Mouse (Mus musculus): ENCODE results near the gene Chst4. TPM values are rescaled to one million over a fixed set of nuclear protein-coding genes. Genes with fewer than 3 reads are reported as not detected.
"Not testable (repeated sequence)": the region's sequence is repeated elsewhere in the genome, so short reads cannot be mapped to it uniquely, and the experiment has no call there.

The Chst4 gene
- not detected in 2 replicates for total RNA-seq (2017)

DNA sequence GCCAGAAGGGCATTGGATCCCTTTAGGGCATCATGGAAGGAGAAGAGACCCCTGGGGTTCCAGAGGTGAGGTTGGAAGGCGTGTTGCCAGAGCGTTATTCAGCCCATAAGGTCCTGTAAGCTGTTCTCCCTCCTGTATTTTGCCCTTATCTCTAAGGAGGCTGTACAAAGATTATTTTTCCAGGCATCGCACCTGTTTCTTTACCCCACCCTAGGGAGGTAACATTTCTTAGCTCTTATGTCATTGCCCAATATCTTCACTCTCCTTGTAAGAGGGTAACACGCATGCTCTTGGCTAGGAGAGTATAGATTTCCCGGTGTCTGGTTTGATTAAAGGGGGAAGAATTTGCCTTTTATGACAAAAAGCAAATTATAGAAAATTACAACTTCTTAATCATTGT is at the start of gene Chst4:
TSS of gene Chst4 (minus strand) at position 82 of the 400 bp plus-strand sequence.
- no peak for ATAC-seq (replicated peaks in 1 of 2; ENCODE audit: insufficient read depth in 1 of 2, low FRiP score in 2 of 2, low TSS enrichment in 1 of 2, low read depth in 1 of 2, poor library complexity in 2 of 2, severe bottlenecking in 2 of 2)

DNA sequence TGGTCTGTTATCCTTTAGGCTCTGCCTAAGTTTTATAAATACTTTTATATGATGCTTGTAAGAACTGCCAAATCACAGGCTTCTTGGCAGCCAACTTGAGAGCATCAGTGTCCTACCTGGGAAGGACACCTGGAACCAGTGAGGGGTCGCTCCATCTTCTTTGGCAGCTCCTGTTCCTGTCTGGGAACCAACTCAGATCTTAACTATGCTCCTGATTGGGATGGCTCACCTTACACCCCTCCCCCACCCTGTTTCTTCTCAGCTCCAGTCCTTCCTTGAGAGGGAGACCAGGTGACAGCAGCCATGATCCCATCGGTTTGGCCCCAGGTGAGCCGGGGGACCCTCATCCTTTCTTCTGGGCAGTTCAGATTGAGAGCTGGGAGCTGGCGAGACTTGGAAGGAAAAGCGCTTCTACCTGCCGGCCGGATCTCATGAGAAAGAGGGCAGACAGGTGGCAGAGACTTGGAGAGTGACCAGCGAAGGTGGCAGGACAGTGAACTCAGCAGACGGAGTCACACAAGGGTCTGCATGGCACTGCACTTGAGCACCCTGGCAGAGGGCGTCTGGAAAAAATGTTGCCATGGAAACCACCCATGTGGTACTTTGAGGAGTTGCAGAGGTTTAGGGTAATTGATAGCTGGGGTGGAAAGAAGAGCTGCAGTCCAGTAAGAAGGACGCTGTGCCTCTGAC is 43.0 kb upstream of the Chst4 start:
- ATAC-seq (replicated peaks in 1 of 2; ENCODE audit: insufficient read depth in 1 of 2, low FRiP score in 2 of 2, low TSS enrichment in 1 of 2, low read depth in 1 of 2, poor library complexity in 2 of 2, severe bottlenecking in 2 of 2): no peak

DNA sequence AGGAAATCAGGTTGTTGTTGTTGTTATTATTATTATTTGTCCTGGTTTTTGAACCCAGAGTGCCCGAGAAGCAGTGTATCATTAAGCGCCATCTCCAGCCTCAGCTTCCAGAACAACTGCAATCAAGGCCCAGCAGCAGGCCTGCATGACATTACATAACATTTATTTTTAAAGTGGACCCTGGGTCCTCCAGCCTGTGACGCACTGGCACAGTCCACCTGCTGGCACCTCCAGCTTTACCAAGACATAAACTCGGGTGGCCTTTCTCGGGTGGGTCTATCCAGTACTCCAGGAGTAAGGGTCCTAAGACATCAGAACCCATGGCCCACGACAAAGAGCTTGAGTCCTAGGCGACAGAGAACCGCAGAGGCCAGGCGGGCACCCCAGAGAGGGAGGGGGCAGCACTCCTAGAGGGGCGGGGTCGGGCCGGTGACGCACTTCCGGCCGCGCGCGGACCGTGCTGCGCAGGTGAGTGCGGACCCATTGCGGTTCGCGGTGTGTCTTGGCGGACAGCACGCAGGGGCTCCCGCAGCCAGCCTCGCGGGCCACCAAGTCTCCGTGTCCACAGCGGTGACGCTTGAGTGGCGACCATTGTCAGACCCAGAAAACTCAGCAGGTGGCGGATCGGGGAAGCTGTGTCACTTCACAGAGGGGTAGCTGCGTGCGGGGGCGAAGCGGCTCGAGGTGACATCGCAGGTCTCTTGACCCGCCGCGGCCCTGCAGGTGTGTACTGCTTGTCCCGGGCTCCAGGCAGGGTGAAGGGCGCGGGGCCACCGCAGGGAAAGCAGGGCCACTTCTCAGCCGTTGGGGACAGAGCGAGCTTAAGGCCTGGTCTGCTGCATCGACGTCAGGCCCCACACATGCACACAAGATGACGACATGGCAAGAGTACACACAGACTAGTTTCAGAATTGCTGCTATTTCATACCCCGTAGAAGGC is 40.0 kb upstream of the Chst4 start, which contains the start of gene Zfp612:
TSS of gene Zfp612 (plus strand) at position 465 of the 940 bp plus-strand sequence.
- ATAC-seq (replicated peaks in 1 of 2; ENCODE audit: insufficient read depth in 1 of 2, low FRiP score in 2 of 2, low TSS enrichment in 1 of 2, low read depth in 1 of 2, poor library complexity in 2 of 2, severe bottlenecking in 2 of 2): peak; percentile 64 to 82

DNA sequence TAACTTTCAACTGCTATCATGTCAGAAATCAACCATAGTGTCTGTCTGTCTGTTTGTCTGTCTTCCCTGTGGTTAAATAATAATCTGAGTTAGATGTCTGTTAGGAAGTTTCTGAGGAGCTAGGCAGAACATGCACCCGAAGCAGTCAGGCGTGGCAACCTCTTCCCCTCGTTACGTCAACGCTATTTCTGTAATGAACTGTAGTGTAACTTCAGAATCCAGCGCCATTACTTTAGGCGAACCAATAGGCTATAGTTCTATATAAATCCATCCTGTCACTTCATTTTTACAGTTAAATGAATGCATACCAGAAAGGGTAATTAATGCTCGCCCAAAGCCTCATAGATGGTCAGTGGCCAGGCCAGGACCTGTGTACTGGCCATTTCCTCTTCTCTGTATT is 35.0 kb upstream of the Chst4 start:
- ATAC-seq (replicated peaks in 1 of 2; ENCODE audit: insufficient read depth in 1 of 2, low FRiP score in 2 of 2, low TSS enrichment in 1 of 2, low read depth in 1 of 2, poor library complexity in 2 of 2, severe bottlenecking in 2 of 2): no peak

DNA sequence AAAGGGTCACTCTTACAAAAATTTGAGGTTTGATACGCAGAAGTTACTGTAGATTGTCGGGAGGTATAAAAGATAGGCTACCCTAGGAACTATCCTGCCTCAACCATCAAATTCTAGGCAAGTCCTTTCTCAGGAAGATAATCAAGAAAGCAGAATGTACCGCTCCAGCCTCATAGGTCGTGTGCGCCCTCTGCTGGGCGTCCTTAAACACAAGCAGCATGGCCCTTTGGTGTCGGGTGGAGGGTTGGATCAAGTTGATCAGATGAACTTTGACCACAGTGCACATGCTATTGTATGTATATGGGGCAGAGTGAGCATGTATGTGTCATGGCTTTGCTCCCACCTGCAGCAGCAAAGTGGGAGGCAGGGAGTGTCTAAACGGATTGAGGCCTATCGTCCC is 32.1 kb upstream of the Chst4 start:
- ATAC-seq (replicated peaks in 1 of 2; ENCODE audit: insufficient read depth in 1 of 2, low FRiP score in 2 of 2, low TSS enrichment in 1 of 2, low read depth in 1 of 2, poor library complexity in 2 of 2, severe bottlenecking in 2 of 2): peak; percentile 80 to 81

DNA sequence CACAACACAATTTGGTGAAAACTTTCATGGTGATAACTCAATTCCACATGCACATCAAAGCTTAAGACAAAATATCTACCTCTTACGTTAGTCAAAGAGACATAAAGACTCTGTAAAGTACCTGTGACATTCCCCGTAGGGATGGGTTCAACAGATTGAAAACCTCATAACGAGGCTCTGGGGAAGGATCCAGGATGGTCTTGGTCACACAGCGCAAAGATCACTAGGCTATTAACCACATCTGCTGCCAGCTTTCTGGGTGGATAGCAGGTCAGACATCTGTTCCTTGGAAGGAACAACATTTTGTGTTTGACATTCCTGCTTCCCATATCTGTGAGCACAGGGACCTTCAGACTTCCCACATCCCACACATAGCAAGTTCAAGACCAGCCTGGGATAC is 30.2 kb upstream of the Chst4 start:
- no peak for ATAC-seq (replicated peaks in 1 of 2; ENCODE audit: insufficient read depth in 1 of 2, low FRiP score in 2 of 2, low TSS enrichment in 1 of 2, low read depth in 1 of 2, poor library complexity in 2 of 2, severe bottlenecking in 2 of 2)

DNA sequence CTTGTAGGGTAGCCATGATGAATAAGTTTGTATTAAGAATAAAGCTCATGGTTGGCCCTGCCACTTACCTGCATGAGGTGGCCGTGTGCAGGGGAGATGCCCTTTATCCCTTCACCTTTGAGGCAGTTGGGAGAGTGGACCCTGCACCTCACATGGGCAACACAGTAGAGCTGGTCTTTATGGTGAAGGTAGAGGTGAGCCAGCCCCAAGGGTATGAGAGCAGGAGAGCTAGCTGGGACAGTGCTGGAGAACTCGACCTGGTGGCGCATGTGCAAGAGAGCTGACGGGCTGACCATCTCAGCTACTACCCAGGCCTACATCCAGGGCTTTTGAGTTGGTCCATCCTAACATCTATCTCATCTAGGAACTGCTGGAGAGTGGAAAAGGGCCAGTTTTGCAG is 26.1 kb upstream of the Chst4 start:
- no peak for ATAC-seq (replicated peaks in 1 of 2; ENCODE audit: insufficient read depth in 1 of 2, low FRiP score in 2 of 2, low TSS enrichment in 1 of 2, low read depth in 1 of 2, poor library complexity in 2 of 2, severe bottlenecking in 2 of 2)

DNA sequence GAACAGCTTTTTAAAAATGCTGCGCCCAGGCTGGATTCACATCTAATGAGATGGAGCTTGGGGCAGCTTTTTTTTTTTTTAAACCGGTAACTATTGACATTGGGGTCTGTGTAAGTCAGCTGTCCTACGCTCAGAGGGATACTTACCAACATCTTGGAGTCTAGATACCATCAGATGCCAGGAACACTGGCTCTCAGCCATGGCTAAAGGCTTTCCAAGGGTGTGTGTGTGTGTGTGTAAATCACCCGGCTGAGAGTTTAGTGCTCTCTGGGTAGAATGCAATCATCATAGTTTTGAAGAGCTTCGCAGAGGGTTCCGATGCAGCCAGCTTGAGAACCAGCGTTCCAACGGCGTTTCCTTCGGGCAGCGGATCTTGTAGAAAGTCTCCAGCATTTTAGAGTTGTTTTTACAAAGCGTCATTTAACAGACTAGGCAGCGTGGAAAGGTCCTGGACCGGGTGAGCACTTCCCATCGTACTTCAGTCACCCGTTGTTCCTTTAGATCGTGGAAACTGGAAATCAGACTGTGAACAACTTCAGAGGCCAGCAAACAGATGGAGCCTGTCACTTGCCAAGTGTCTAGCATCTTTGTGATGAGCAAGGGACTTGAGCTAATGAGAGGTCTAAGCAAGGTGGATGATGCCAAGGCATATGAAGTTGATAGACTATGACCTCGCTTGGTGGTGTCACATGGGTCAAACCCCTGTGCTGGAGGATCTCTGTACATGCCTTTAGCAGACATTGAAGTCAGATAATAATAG is 25.2 kb upstream of the Chst4 start:
- no peak for ATAC-seq (replicated peaks in 1 of 2; ENCODE audit: insufficient read depth in 1 of 2, low FRiP score in 2 of 2, low TSS enrichment in 1 of 2, low read depth in 1 of 2, poor library complexity in 2 of 2, severe bottlenecking in 2 of 2)

DNA sequence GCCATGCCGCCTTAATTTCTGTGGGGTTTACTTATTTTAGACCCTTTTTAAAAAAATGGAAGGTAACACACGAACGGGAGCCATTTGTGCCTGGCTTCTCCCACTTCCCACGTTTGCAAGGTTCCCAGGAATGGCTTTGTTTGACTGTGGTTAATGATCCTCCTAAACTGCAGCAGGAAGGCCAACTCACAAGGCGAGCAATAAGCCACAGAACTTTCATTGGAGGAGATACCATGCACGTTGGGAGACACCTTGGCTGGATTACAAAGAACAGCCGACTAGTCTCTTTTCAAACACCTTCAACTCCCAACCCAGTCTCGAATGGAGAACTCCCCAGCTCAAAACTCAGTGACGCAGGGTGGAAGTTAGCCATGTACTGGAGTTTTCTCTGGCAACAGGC is 24.6 kb upstream of the Chst4 start:
- ATAC-seq (replicated peaks in 1 of 2; ENCODE audit: insufficient read depth in 1 of 2, low FRiP score in 2 of 2, low TSS enrichment in 1 of 2, low read depth in 1 of 2, poor library complexity in 2 of 2, severe bottlenecking in 2 of 2): no peak

DNA sequence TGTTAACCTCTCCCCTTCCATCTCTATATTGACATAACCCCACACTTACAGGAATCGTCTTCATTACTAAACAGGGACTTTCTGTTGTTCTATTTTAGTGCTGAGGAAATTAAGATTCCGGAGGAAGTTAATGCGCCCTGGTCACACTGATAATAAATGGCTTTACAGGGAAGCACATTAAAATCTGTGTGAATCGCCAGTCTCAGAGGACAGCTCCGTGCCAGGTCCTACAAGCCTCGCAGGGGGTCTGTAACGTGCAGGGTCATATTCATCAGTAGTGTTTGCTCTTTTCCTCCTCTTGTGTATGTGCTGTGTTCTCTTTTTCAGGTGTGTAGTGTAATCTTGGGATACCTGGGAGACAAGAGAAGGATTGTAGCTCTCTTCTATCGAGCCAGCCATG is 18.7 kb upstream of the Chst4 start:
- ATAC-seq (replicated peaks in 1 of 2; ENCODE audit: insufficient read depth in 1 of 2, low FRiP score in 2 of 2, low TSS enrichment in 1 of 2, low read depth in 1 of 2, poor library complexity in 2 of 2, severe bottlenecking in 2 of 2): no peak

DNA sequence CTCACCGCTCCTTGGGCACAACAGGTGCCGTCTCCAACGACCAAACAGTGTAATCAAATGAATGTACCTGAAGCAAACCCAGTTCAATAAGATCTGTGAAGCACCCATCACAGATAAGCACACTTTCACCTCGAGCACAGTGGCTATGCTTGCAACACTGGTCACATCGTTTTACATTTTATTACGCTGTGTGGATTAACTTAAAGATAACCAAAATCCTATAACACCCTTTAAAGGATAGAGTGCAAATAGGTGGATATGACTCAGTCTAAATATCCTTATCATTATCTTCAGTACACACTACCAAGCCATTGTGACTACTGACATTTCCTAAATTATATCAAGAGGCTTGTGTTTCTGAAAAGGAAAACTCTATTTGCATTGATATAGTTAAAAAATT is 11.7 kb upstream of the Chst4 start:
- ATAC-seq (replicated peaks in 1 of 2; ENCODE audit: insufficient read depth in 1 of 2, low FRiP score in 2 of 2, low TSS enrichment in 1 of 2, low read depth in 1 of 2, poor library complexity in 2 of 2, severe bottlenecking in 2 of 2): no peak

DNA sequence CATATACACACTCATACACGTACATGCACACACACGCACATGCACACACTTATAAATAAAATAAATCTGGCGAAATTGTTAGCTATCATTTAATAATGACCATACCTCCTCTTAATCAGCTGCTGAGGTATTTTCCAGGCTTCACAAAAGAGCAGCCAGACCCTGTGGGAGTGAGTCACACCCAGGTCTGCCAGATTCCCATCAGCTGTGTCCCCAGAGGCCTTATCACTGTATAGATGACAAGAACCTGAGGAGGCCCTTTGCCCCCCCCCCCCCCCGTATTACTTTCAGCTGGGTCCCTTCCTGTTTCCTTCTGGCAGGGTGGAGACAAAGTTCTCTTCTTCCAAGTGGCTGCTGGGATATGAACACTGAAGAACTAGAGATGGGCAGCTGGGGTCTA is 969 bp upstream of the Chst4 start:
- no peak for ATAC-seq (replicated peaks in 1 of 2; ENCODE audit: insufficient read depth in 1 of 2, low FRiP score in 2 of 2, low TSS enrichment in 1 of 2, low read depth in 1 of 2, poor library complexity in 2 of 2, severe bottlenecking in 2 of 2)

DNA sequence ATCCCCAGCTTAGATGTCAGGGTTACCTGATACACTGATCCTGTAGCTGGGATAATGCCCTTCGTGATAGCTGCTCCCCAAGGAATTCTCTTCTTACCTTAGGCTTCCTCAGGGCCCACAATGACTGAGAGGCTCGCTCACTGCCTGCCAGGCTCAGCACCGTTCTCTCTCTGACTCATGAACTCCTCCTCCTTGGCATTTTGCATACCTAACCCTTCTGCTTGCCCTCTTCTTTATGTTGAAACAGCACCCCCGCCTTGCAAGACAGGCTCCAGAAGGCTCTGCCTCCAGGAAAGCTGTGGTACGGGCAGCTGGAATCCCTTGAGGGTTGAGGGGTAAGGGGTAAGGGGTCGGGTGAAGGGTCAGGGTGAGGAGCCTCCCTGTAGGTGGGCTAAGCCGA is 324 bp downstream of the Chst4 start:
- no peak for ATAC-seq (replicated peaks in 1 of 2; ENCODE audit: insufficient read depth in 1 of 2, low FRiP score in 2 of 2, low TSS enrichment in 1 of 2, low read depth in 1 of 2, poor library complexity in 2 of 2, severe bottlenecking in 2 of 2)

DNA sequence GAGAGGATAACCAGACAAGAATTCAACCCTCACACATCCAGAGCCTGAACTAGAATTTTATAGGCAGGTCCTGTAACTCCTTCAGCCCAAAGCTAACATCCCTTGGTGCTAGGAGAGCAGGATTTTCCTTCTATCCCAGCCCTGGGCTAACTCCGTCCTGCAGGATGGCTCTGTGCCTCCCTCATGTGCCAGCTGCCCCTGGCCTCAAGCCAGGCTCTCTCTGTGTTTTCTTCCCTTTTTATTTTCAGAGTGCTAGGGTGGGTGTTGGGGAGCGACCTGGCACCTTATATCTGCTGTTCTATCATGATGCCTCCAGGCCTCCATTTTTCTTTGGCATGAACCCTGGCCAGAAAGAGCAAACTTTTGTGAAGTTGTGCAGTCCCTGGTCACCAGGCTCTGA is 3.4 kb downstream of the Chst4 start:
- ATAC-seq (replicated peaks in 1 of 2; ENCODE audit: insufficient read depth in 1 of 2, low FRiP score in 2 of 2, low TSS enrichment in 1 of 2, low read depth in 1 of 2, poor library complexity in 2 of 2, severe bottlenecking in 2 of 2): no peak

DNA sequence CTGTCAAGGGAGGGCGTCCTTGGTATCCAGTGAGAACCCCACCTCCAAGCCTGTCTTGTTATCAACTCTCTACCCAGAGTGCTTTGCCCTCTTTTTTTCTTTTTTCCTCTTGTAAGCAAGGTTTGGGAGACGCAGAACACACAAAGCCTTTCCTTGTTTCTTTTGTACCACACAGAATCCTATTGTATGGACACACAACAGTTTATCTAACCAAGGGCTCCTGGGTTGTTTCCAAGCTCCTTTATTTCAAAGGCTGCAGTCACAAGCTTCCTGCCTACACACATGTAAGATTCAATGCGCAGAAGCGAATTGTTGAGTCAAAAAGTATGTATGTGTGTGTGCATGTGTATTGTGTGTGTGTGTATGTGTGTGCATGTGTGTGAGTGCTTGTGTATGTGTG is 5.2 kb downstream of the Chst4 start:
- no peak for ATAC-seq (replicated peaks in 1 of 2; ENCODE audit: insufficient read depth in 1 of 2, low FRiP score in 2 of 2, low TSS enrichment in 1 of 2, low read depth in 1 of 2, poor library complexity in 2 of 2, severe bottlenecking in 2 of 2)

DNA sequence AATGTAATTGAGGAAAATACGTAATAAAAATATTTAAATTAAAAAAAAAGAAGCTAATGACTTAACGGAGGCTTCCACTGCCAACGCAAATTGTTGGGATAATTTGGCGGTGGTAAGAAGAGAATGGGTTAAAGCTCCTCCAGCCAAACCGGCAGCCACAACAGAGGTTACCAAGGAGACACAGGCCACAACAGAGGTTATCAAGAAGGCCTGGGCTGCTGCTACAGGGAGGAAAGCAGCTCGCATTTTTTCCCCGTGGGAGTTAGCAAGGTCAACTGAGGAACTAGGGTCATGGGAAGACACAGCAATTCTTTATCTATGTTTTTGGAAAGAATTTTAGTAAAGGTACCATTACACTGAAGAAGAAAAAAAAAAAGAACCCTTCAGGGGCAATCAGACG is 5.8 kb downstream of the Chst4 start:
- ATAC-seq (replicated peaks in 1 of 2; ENCODE audit: insufficient read depth in 1 of 2, low FRiP score in 2 of 2, low TSS enrichment in 1 of 2, low read depth in 1 of 2, poor library complexity in 2 of 2, severe bottlenecking in 2 of 2): not testable (repeated sequence)

DNA sequence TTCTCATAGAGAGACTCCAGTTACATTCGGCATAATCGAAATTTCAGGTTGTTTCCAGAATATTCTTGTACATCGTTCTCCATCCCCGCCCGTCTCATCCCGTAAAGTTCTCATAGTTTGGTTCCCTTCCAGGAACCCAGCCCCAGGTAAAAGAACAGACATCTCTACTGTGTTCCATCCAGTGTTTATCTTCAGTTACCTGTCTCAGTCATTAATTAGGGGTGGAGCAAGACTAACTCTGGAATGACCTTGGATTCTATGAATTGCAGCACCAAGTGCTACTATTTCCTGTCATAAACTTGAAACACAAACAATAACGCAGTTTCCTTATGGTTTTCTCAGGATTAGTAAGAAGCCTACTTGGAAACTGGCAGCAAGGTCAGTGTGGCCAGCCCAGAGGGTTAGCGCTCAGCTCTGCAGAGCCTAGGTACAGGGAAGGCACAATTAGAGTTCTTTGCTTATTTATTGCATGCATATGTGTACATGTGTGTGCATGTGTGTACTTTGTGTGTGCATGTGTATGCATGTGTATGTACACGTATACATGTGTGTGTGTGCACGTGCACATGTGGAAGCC is 16.7 kb downstream of the Chst4 start:
- ATAC-seq (replicated peaks in 1 of 2; ENCODE audit: insufficient read depth in 1 of 2, low FRiP score in 2 of 2, low TSS enrichment in 1 of 2, low read depth in 1 of 2, poor library complexity in 2 of 2, severe bottlenecking in 2 of 2): no peak

DNA sequence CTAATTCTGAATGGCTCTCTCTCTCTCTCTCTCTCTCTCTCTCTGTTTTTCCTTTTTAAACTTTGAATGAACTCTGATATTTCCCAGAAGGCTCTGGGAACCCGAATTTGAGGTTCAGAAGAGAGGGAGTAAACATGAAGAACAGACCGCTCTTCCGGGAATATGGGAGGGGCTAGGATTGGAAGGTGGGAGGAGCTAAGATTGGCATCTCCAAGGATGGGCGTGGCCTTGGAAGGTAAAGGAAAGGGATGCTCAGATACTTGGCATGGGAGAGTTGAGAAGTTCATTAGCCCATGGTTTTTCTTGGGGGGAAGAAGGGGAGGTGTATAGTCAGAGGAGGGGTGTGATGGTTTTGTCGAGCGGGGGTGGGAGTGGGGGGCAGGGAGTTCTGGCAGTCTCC is 17.5 kb downstream of the Chst4 start:
- no peak for ATAC-seq (replicated peaks in 1 of 2; ENCODE audit: insufficient read depth in 1 of 2, low FRiP score in 2 of 2, low TSS enrichment in 1 of 2, low read depth in 1 of 2, poor library complexity in 2 of 2, severe bottlenecking in 2 of 2)

Measured in hematopoietic stem cell, adult 5-6 weeks (primary cell).